Mouse (Mus musculus): ENCODE measurements around the gene Ergic2. TPM values are rescaled to one million over a fixed set of nuclear protein-coding genes. Genes with fewer than 3 reads are reported as not detected.

The Ergic2 gene
- polyA plus RNA-seq, 1 experiment, result 208 TPM

GRCm38 (mm10) chr6:148255395-148256053 lies 43.4 kb upstream of the Ergic2 start:
- H3K27me3 ChIP-seq (ENCODE audit: control insufficient read depth, insufficient read depth, low read length), result no peaks in the 10 kb centered on the region
- H3K4me1 ChIP-seq (ENCODE audit: control insufficient read depth, insufficient read depth, low read length), result no peaks in the 10 kb centered on the region
- H3K36me3 ChIP-seq (ENCODE audit: control insufficient read depth, insufficient read depth, low read length), result 0 out of 2 replicates have a peak, but pooled peaks cover 1% of the 10 kb centered on the region
- no peak overlapping the region for H3K4me3 ChIP-seq (ENCODE audit: control insufficient read depth, low read depth, low read length)
- no peak overlapping the region; the same call in 1 of the 2 replicates for H3K27ac ChIP-seq (ENCODE audit: control insufficient read depth, insufficient read depth, low read depth, low read length)
- TF ChIP-seq POLR2A (IDR thresholded peaks at IDR 0.05; ENCODE audit: control insufficient read depth, low read depth, low read length), result no peak
- no peak for TF ChIP-seq CTCF (IDR thresholded peaks at IDR 0.05; ENCODE audit: control insufficient read depth, insufficient read depth, insufficient replicate concordance, low read depth, low read length)

GRCm38 (mm10) chr6:148249221-148249620 lies 37.0 kb upstream of the Ergic2 start:
- TF ChIP-seq POLR2A (IDR thresholded peaks at IDR 0.05; ENCODE audit: control insufficient read depth, low read depth, low read length) (no peak), CTCF (IDR thresholded peaks at IDR 0.05; ENCODE audit: control insufficient read depth, insufficient read depth, insufficient replicate concordance, low read depth, low read length) (no peak)
- no peak overlapping the region for H3K27ac ChIP-seq (ENCODE audit: control insufficient read depth, insufficient read depth, low read depth, low read length)
- H3K4me1 ChIP-seq (ENCODE audit: control insufficient read depth, insufficient read depth, low read length), result no peaks in the 10 kb centered on the region
- H3K27me3 ChIP-seq (ENCODE audit: control insufficient read depth, insufficient read depth, low read length), result no peaks in the 10 kb centered on the region
- peaks cover 1% of the 10 kb centered on the region for H3K36me3 ChIP-seq (ENCODE audit: control insufficient read depth, insufficient read depth, low read length)
- H3K4me3 ChIP-seq (ENCODE audit: control insufficient read depth, low read depth, low read length), result no peak overlapping the region

- H3K36me3 ChIP-seq (ENCODE audit: control insufficient read depth, insufficient read depth, low read length), result peaks cover 1% of the 10 kb centered on the region
- H3K4me3 ChIP-seq (ENCODE audit: control insufficient read depth, low read depth, low read length), result no peak overlapping the region
- H3K4me1 ChIP-seq (ENCODE audit: control insufficient read depth, insufficient read depth, low read length), result no peaks in the 10 kb centered on the region
- no peaks in the 10 kb centered on the region for H3K27me3 ChIP-seq (ENCODE audit: control insufficient read depth, insufficient read depth, low read length)
- TF ChIP-seq POLR2A (IDR thresholded peaks at IDR 0.05; ENCODE audit: control insufficient read depth, low read depth, low read length), result no peak
- TF ChIP-seq CTCF (IDR thresholded peaks at IDR 0.05; ENCODE audit: control insufficient read depth, insufficient read depth, insufficient replicate concordance, low read depth, low read length), result no peak
- no peak overlapping the region for H3K27ac ChIP-seq (ENCODE audit: control insufficient read depth, insufficient read depth, low read depth, low read length)
Observed at GRCm38 (mm10) chr6:148248625-148249024, 36.5 kb upstream of the Ergic2 start.

- H3K27me3 ChIP-seq (ENCODE audit: control insufficient read depth, insufficient read depth, low read length), result no peaks in the 10 kb centered on the region
- no peak for TF ChIP-seq POLR2A (IDR thresholded peaks at IDR 0.05; ENCODE audit: control insufficient read depth, low read depth, low read length)
- TF ChIP-seq CTCF (IDR thresholded peaks at IDR 0.05; ENCODE audit: control insufficient read depth, insufficient read depth, insufficient replicate concordance, low read depth, low read length), result no peak
- H3K4me3 ChIP-seq (ENCODE audit: control insufficient read depth, low read depth, low read length), result no peak overlapping the region
- H3K36me3 ChIP-seq (ENCODE audit: control insufficient read depth, insufficient read depth, low read length), result peaks cover 4% of the 10 kb centered on the region
- H3K27ac ChIP-seq (ENCODE audit: control insufficient read depth, insufficient read depth, low read depth, low read length), result no peak overlapping the region
- H3K4me1 ChIP-seq (ENCODE audit: control insufficient read depth, insufficient read depth, low read length), result no peaks in the 10 kb centered on the region
Observed at GRCm38 (mm10) chr6:148246544-148246943, 34.4 kb upstream of the Ergic2 start.

GRCm38 (mm10) chr6:148244836-148245235 lies 32.7 kb upstream of the Ergic2 start:
- no peaks in the 10 kb centered on the region for H3K27me3 ChIP-seq (ENCODE audit: control insufficient read depth, insufficient read depth, low read length)
- TF ChIP-seq POLR2A (IDR thresholded peaks at IDR 0.05; ENCODE audit: control insufficient read depth, low read depth, low read length), result no peak
- no peak for TF ChIP-seq CTCF (IDR thresholded peaks at IDR 0.05; ENCODE audit: control insufficient read depth, insufficient read depth, insufficient replicate concordance, low read depth, low read length)
- H3K27ac ChIP-seq (ENCODE audit: control insufficient read depth, insufficient read depth, low read depth, low read length), result no peak overlapping the region
- no peak overlapping the region for H3K4me3 ChIP-seq (ENCODE audit: control insufficient read depth, low read depth, low read length)
- H3K4me1 ChIP-seq (ENCODE audit: control insufficient read depth, insufficient read depth, low read length), result no peaks in the 10 kb centered on the region
- H3K36me3 ChIP-seq (ENCODE audit: control insufficient read depth, insufficient read depth, low read length), result peaks cover 4% of the 10 kb centered on the region

GRCm38 (mm10) chr6:148242304-148242703 lies 30.1 kb upstream of the Ergic2 start:
- no peaks in the 10 kb centered on the region for H3K4me1 ChIP-seq (ENCODE audit: control insufficient read depth, insufficient read depth, low read length)
- H3K36me3 ChIP-seq (ENCODE audit: control insufficient read depth, insufficient read depth, low read length), result peaks cover 4% of the 10 kb centered on the region
- H3K4me3 ChIP-seq (ENCODE audit: control insufficient read depth, low read depth, low read length), result no peak overlapping the region
- no peak for TF ChIP-seq POLR2A (IDR thresholded peaks at IDR 0.05; ENCODE audit: control insufficient read depth, low read depth, low read length)
- no peak for TF ChIP-seq CTCF (IDR thresholded peaks at IDR 0.05; ENCODE audit: control insufficient read depth, insufficient read depth, insufficient replicate concordance, low read depth, low read length)
- H3K27me3 ChIP-seq (ENCODE audit: control insufficient read depth, insufficient read depth, low read length), result no peaks in the 10 kb centered on the region
- H3K27ac ChIP-seq (ENCODE audit: control insufficient read depth, insufficient read depth, low read depth, low read length), result no peak overlapping the region

- H3K4me1 ChIP-seq (ENCODE audit: control insufficient read depth, insufficient read depth, low read length), result no peaks in the 10 kb centered on the region
- no peak overlapping the region for H3K4me3 ChIP-seq (ENCODE audit: control insufficient read depth, low read depth, low read length)
- peaks cover 4% of the 10 kb centered on the region for H3K36me3 ChIP-seq (ENCODE audit: control insufficient read depth, insufficient read depth, low read length)
- no peaks in the 10 kb centered on the region for H3K27me3 ChIP-seq (ENCODE audit: control insufficient read depth, insufficient read depth, low read length)
- TF ChIP-seq POLR2A (IDR thresholded peaks at IDR 0.05; ENCODE audit: control insufficient read depth, low read depth, low read length) (no peak), CTCF (IDR thresholded peaks at IDR 0.05; ENCODE audit: control insufficient read depth, insufficient read depth, insufficient replicate concordance, low read depth, low read length) (no peak)
- H3K27ac ChIP-seq (ENCODE audit: control insufficient read depth, insufficient read depth, low read depth, low read length), result no peak overlapping the region
Observed at GRCm38 (mm10) chr6:148241685-148242084, 29.5 kb upstream of the Ergic2 start.

Data from testis, adult 2 months (tissue).